Mouse (Mus musculus) embryo, embryonic 10.5 days (tissue): ENCODE results near the gene Sipa1l3.

Experiments
- DNase-seq: peaks from one replicate; pipeline ENCODE4 v3.0.0-alpha.2; 2015; ENCODE audit warnings: low spot score

Sipa1l3 gene

DNA sequence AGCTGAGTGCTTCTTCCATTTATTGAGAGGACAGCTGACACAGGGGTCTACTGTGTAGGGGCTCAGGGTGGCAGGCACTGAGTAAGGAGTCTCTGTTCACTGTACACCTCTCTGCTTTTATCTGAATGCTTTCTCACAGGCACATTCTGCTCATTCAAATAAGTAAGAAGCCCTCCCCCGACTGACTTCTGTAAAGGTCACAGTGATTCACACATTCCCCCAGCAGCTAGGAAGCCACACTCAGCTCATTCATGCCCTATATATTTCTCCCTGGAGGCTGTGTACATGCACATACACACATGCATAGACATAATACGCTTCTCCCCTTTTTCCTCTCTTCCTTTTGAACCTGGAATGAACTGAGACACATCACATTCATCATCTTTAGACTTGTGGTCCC is 74.4 kb downstream of the Sipa1l3 start:
- DNase-seq = no peak

DNA sequence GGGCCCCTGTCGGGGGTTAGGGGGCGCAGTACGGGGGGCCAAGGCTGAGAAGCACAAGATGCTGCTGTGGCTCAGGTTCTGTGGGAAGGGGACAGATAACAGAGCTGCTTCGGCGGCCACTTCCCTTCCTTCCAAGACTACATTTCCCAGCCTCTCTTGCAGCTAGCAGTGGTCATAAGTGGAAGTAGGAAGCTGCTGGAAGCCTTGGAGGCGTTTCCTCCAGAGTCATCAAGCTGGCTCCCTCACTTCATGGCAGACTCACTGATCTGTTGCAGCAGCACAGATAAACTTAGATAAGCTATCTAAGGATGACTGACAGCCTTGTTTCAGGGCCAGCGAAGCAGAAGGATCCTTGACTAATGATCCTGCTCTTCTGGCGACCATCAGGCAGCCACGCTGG is 76.6 kb downstream of the Sipa1l3 start:
- DNase-seq = no peak

- no peak for DNase-seq
Observed at GRCm38 (mm10) chr7:29441151-29441550, 77.3 kb downstream of the Sipa1l3 start.

GRCm38 (mm10) chr7:29438655-29439282 is 79.7 kb downstream of the Sipa1l3 start:
- no peak for DNase-seq

- no peak for DNase-seq
Observed at GRCm38 (mm10) chr7:29438204-29438603, 80.2 kb downstream of the Sipa1l3 start.

- DNase-seq = no peak
Observed at GRCm38 (mm10) chr7:29437072-29437471, 81.4 kb downstream of the Sipa1l3 start.

- no peak for DNase-seq
Observed at GRCm38 (mm10) chr7:29434313-29435035, 84.0 kb downstream of the Sipa1l3 start.

- no peak for DNase-seq
Observed at GRCm38 (mm10) chr7:29433725-29434124, 84.7 kb downstream of the Sipa1l3 start.

DNA sequence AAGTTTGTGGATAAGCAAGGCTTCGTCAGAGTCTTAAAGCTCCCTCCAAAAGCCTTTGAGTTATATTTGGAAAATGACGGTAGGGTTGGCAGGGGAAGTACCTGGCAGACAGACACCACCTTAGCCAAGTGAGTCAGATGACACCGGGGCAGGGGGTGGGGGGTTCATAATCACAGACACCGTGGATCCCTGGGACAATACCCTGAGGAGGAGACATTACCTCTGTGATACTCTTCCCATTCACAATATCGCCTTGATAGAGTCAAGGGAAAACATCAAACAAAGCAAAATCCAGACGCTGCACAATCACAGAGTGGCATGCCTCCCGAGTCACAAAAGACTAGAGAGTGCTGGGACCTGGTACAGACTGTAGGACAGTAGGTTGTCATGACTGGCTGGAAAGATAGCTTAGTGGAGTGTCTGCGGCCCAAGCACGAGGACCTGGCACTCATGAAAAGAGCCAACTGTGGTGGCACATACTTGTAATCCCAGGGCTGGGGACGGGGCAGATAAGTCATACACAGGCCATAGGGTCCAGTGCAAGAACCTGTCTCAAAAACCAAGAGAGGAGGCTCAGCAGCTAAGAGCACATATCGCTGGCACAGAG is 85.4 kb downstream of the Sipa1l3 start:
- DNase-seq = no peak

- no peak for DNase-seq
Observed at GRCm38 (mm10) chr7:29432180-29432946, 86.1 kb downstream of the Sipa1l3 start.

DNA sequence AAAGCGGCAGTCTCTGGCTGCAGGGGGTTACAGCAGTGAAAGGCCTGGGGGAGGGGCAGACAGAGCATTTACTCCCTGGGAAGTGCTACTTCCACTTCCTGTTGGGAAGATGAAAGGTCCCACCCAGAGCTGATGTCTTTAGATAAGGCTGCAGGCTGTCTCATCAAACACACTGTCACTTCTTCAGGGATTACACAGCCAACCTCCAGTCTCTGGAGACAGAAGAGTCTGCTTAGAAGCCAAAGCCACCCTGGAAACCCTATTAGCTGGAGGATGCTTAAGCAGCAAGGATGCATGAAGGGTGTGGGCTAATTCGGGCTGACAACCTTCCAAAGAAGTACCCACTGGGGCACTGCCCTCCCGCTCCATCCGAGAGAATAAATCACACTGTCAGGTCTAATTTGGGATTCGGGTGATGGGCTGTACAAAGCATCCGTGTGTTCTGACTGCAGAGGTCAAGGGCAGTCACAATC is 87.7 kb downstream of the Sipa1l3 start:
- DNase-seq = peak; percentile 57

DNA sequence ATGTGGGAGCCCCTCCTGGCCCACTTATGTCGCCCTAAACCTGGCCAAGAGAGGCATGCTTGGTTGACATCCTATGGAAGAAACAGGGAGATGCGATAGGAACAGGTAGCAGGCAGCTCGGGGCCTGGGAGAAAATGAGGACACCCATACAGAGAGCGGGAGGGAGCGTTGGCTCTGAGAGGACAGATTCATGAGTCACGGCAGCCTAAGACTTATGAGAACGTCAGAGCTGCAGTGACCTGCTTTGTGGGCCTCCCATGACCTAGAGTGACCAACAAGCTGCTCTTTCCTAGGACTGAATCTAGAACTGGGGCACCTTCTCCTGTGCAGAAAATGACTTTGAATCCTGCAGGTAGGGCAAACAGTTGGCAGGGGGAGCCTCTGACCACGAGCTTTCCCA is 92.4 kb downstream of the Sipa1l3 start:
- DNase-seq = no peak

DNA sequence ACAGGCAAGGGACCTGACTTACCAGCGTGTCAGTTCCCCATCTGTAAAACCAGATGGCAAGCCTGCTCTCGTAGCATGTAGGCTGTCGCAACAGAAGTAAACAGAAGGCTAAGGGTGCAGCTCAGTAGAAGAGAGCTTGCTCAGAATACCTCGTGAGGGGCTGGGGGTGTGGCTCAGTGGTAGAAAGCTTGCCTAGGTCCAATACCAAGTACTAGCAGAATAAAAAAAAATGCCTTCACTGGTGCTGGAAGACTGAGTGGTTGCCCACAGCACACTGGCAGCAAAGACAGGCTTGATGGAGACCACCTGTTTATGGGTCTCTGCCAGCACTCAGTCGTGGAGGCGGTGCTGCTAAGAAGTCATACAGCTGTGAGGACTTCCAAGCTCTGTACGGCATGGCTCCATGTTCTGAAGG is 93.0 kb downstream of the Sipa1l3 start:
- no peak for DNase-seq

GRCm38 (mm10) chr7:29424690-29425089 is 93.8 kb downstream of the Sipa1l3 start:
- DNase-seq = no peak

GRCm38 (mm10) chr7:29421909-29422244 is 96.6 kb downstream of the Sipa1l3 start:
- no peak for DNase-seq

DNA sequence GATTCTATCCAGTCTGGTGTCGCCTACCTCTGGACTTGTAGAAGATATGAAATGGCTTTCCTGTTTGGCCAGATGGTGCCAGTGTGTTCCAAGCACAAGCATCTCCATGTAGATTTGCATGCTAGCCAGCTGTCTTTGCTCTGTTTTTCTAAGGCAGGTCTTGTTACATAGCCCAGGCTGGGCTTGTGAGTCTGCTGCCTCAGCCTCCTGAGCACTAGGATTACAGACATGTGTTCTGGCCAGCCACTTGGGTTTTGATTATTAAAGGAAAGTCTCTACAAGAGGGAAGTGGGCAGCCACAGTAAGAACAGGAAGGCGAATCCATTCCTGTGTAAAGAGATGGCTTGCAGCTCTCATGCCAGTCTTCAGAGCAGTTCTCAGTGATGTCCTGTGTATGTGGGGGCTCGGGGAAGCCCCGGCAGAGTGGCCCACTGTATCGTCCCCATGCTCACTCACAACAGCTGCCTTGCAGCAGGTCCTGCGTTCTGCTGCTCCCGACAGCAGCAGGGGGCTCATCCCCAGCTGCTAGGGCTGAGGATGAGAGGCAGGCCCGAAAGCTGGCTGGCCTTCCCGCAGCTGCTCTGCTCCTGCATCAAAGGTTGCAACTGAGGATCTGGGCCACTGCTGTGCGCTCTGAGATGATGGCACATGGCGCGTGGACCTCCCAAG is 97.1 kb downstream of the Sipa1l3 start:
- no peak for DNase-seq

DNA sequence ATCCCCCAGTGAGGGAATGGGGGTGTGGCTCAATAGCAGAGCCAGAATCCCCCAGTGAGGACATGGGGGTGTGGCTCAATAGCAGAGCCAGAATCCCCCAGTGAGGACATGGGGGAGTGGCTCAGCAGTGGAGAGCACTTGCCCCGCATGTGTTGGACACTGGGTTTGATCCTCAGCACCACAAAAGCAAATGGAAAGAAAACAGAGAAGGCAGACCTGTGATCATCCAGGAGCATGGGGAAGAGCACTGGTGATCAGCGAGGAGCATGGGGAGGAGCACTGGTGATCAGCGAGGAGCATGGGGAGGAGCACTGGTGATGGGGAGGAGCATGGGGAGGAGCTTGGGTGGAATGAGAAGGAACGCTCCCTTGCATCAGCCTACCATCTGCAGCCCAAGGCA is 98.6 kb downstream of the Sipa1l3 start:
- no peak for DNase-seq

GRCm38 (mm10) chr7:29418231-29418630 is 100.2 kb downstream of the Sipa1l3 start:
- DNase-seq = no peak

- peak; percentile 60 for DNase-seq
Observed at GRCm38 (mm10) chr7:29417332-29418069, 100.9 kb downstream of the Sipa1l3 start.

DNA sequence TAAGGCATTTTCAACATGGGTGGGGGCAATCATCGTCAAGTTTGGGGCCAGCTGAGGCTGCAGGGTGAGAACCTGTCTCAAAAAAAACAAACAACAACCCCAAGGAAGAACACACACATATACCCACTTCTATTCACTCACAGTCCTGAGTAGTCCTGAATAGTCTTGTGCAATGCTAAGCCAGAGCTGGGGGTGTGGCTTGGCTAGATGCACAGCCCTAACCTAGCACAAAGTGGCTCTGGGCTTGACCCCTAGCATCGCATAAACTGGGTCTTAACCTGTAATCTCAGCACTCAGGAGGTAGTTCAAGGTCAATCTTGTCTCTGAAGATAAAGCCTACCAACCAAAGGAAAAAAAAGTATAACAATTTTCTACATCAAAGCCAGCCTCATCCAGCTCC is 101.5 kb downstream of the Sipa1l3 start:
- no peak for DNase-seq

GRCm38 (mm10) chr7:29411838-29412580 is 106.4 kb downstream of the Sipa1l3 start:
- no peak for DNase-seq
